Mouse (Mus musculus) MEL (cell line): Measurements from ENCODE around the gene Cd276. TPM values are rescaled to one million over a fixed set of nuclear protein-coding genes. Genes with fewer than 3 reads are reported as not detected.

Source experiments
- DNase-seq: peaks from one replicate; pipeline ENCODE4 v3.0.0; 2011; ENCODE audit warnings: low read depth, low spot score
- H3K27ac ChIP-seq: 2 replicates; pipeline ENCODE4 v1.5.1; 2012; ENCODE audit warnings: low read depth, mild to moderate bottlenecking, control low read depth, low read length, moderate library complexity; ENCODE audit not compliant: control insufficient read depth
- H3K27me3 ChIP-seq, 2 experiments: fragments of 150-350 bp in 1 of 2; sonication (generic) in 1 of 2; 2 replicates each; pipeline ENCODE4 v1.6.1; 2012; ENCODE audit warnings: low read length in 2 of 2, mild to moderate bottlenecking in 2 of 2, improper control_type of control experiment in 1 of 2, moderate library complexity in 1 of 2; ENCODE audit not compliant: insufficient read depth in 2 of 2, control insufficient read depth in 1 of 2
- H3K36me3 ChIP-seq, 2 experiments: 2 replicates each; pipeline ENCODE4 v1.6.1; 2012 to 2014; ENCODE audit warnings: low read length in 2 of 2, improper control_type of control experiment in 1 of 2, inconsistent platforms in 1 of 2, mild to moderate bottlenecking in 1 of 2; ENCODE audit not compliant: insufficient read depth in 2 of 2, control insufficient read depth in 1 of 2
- H3K4me1 ChIP-seq, 2 experiments: fragments of 150-350 bp in 1 of 2; sonication (generic) in 1 of 2; 2 replicates each; pipeline ENCODE4 v1.6.1; 2012; ENCODE audit warnings: low read length in 2 of 2, improper control_type of control experiment in 1 of 2, mild to moderate bottlenecking in 1 of 2; ENCODE audit not compliant: insufficient read depth in 2 of 2, control insufficient read depth in 1 of 2
- H3K4me3 ChIP-seq, 2 experiments: fragments of 150-350 bp in 1 of 2; sonication (generic) in 1 of 2; 2 replicates each; pipeline ENCODE4 v1.5.1; 2012; ENCODE audit warnings: low read depth in 2 of 2, low read length in 2 of 2, mild to moderate bottlenecking in 2 of 2, moderate library complexity in 2 of 2, control low read depth in 1 of 2, improper control_type of control experiment in 1 of 2; ENCODE audit not compliant: control insufficient read depth in 1 of 2, insufficient read depth in 1 of 2
- H3K79me2 ChIP-seq: 2 replicates; pipeline ENCODE4 v1.6.1; 2012; ENCODE audit warnings: mild to moderate bottlenecking, low read length, moderate library complexity; ENCODE audit not compliant: control insufficient read depth, poor library complexity, insufficient read depth
- H3K9ac ChIP-seq: 2 replicates; pipeline ENCODE4 v1.6.1; 2012; ENCODE audit warnings: low read depth, mild to moderate bottlenecking, control low read depth, low read length, moderate library complexity; ENCODE audit not compliant: control insufficient read depth, poor library complexity, severe bottlenecking
- H3K9me3 ChIP-seq: fragments of 150-350 bp; sonication (generic); replicated peaks from 2 replicates; pipeline ENCODE4 v1.6.1; 2012; ENCODE audit warnings: mild to moderate bottlenecking, low read length, improper control_type of control experiment, moderate library complexity; ENCODE audit not compliant: insufficient read depth
- CHD1 ChIP-seq: IDR thresholded peaks from 2 replicates; pipeline ENCODE4 v1.6.1; 2012; ENCODE audit warnings: low read depth, mild to moderate bottlenecking, inconsistent platforms, low read length, improper control_type of control experiment
- CHD2 ChIP-seq: IDR thresholded peaks from 2 replicates; pipeline ENCODE4 v1.6.1; 2011; ENCODE audit warnings: low read length, improper control_type of control experiment
- ETS1 ChIP-seq: IDR thresholded peaks from 2 replicates; pipeline ENCODE4 v1.6.1; 2012; ENCODE audit warnings: low read depth, mild to moderate bottlenecking, inconsistent platforms, low read length, improper control_type of control experiment, moderate library complexity
- GABPA ChIP-seq: IDR thresholded peaks from 2 replicates; pipeline ENCODE4 v1.6.1; 2012; ENCODE audit warnings: low read depth, mild to moderate bottlenecking, inconsistent platforms, low read length, improper control_type of control experiment, moderate library complexity
- GATA1 ChIP-seq: IDR thresholded peaks from 2 replicates; pipeline ENCODE4 v1.6.1; 2011; ENCODE audit warnings: low read depth, low read length, improper control_type of control experiment
- HCFC1 ChIP-seq: IDR thresholded peaks from 2 replicates; pipeline ENCODE4 v1.6.1; 2012; ENCODE audit warnings: low read depth, mild to moderate bottlenecking, inconsistent platforms, low read length, improper control_type of control experiment, moderate library complexity
- JUND ChIP-seq: IDR thresholded peaks from 2 replicates; pipeline ENCODE4 v1.6.1; 2011; ENCODE audit warnings: low read depth, mild to moderate bottlenecking, improper control_type of control experiment, low read length
- MAFK ChIP-seq: IDR thresholded peaks from 2 replicates; pipeline ENCODE4 v1.6.1; 2011; ENCODE audit warnings: low read depth, mild to moderate bottlenecking, low read length, improper control_type of control experiment, borderline replicate concordance
- MAX ChIP-seq: IDR thresholded peaks from 2 replicates; pipeline ENCODE4 v1.6.1; 2011; ENCODE audit warnings: low read length, improper control_type of control experiment
- MAZ ChIP-seq: IDR thresholded peaks from 2 replicates; pipeline ENCODE4 v1.6.1; 2012; ENCODE audit warnings: low read depth, mild to moderate bottlenecking, inconsistent platforms, low read length, improper control_type of control experiment
- MEF2A ChIP-seq: IDR thresholded peaks from 2 replicates; pipeline ENCODE4 v1.6.1; 2014; ENCODE audit warnings: low read depth, mild to moderate bottlenecking, inconsistent platforms, low read length, improper control_type of control experiment; ENCODE audit not compliant: poor library complexity, insufficient replicate concordance, severe bottlenecking; ENCODE audit errors: extremely low read depth
- MYB ChIP-seq: IDR thresholded peaks from 2 replicates; pipeline ENCODE4 v1.6.1; 2011; ENCODE audit warnings: mild to moderate bottlenecking, low read depth, low read length, improper control_type of control experiment
- MYC ChIP-seq: IDR thresholded peaks from 2 replicates; pipeline ENCODE4 v1.6.1; 2011; ENCODE audit warnings: low read depth, mild to moderate bottlenecking, low read length, improper control_type of control experiment, moderate library complexity
- NELFE ChIP-seq: IDR thresholded peaks from 2 replicates; pipeline ENCODE4 v1.6.1; 2011; ENCODE audit warnings: low read depth, low read length, improper control_type of control experiment
- POLR2A ChIP-seq, 2 experiments: IDR thresholded peaks; 2 replicates each; pipeline ENCODE4 v1.6.1; 2011 to 2012; ENCODE audit warnings: low read length in 2 of 2, mild to moderate bottlenecking in 2 of 2, control low read depth in 1 of 2, improper control_type of control experiment in 1 of 2, low read depth in 1 of 2, moderate library complexity in 1 of 2; ENCODE audit not compliant: control insufficient read depth in 1 of 2, insufficient read depth in 1 of 2, poor library complexity in 1 of 2
- POLR2AphosphoS5 ChIP-seq: IDR thresholded peaks from 2 replicates; pipeline ENCODE4 v1.6.1; 2012; ENCODE audit warnings: low read depth, borderline replicate concordance, mild to moderate bottlenecking, inconsistent platforms, low read length, moderate library complexity, mixed read lengths
- SIN3A ChIP-seq: IDR thresholded peaks from 2 replicates; pipeline ENCODE4 v1.6.1; 2012; ENCODE audit warnings: low read length, improper control_type of control experiment, inconsistent platforms
- SMC3 ChIP-seq: IDR thresholded peaks from 2 replicates; pipeline ENCODE4 v1.6.1; 2011; ENCODE audit warnings: low read depth, low read length, improper control_type of control experiment
- TAL1 ChIP-seq: IDR thresholded peaks from 2 replicates; pipeline ENCODE4 v1.6.1; 2012; ENCODE audit warnings: mild to moderate bottlenecking, inconsistent platforms, low read length, moderate library complexity, mixed read lengths
- TBP ChIP-seq: IDR thresholded peaks from 2 replicates; pipeline ENCODE4 v1.8.0; 2011; ENCODE audit warnings: low read depth, low read length, improper control_type of control experiment
- UBTF ChIP-seq: IDR thresholded peaks from 2 replicates; pipeline ENCODE4 v1.6.1; 2012; ENCODE audit warnings: low read depth, mild to moderate bottlenecking, inconsistent platforms, low read length, improper control_type of control experiment, moderate library complexity, borderline replicate concordance; ENCODE audit not compliant: insufficient read depth
- USF2 ChIP-seq, 2 experiments: IDR thresholded peaks; 2 replicates each; pipeline ENCODE4 v1.6.1; 2011 to 2012; ENCODE audit warnings: improper control_type of control experiment in 2 of 2, low read length in 2 of 2, borderline replicate concordance in 1 of 2, inconsistent platforms in 1 of 2, low read depth in 1 of 2, mild to moderate bottlenecking in 1 of 2; ENCODE audit not compliant: insufficient read depth in 1 of 2
- ZC3H11A ChIP-seq: IDR thresholded peaks from 2 replicates; pipeline ENCODE4 v1.6.1; 2012; ENCODE audit warnings: low read depth, mild to moderate bottlenecking, inconsistent platforms, low read length, improper control_type of control experiment
- ZMIZ1 ChIP-seq: IDR thresholded peaks from 2 replicates; pipeline ENCODE4 v1.6.1; 2012; ENCODE audit warnings: low read depth, mild to moderate bottlenecking, inconsistent platforms, low read length, improper control_type of control experiment, moderate library complexity
- ZNF384 ChIP-seq: IDR thresholded peaks from 2 replicates; pipeline ENCODE4 v1.6.1; 2012; ENCODE audit warnings: low read depth, mild to moderate bottlenecking, inconsistent platforms, low read length, improper control_type of control experiment
- polyA plus RNA-seq, 2 experiments: library from polyadenylated mRNA; stranded (reverse) in 1 of 2; unstranded in 1 of 2; fragments of >175 nt in 1 of 2; fragments of >200 nt in 1 of 2; gene quantifications; 2 replicates each; pipeline versions ENCODE4 v1.2.1 to v1.2.4; 2012; ENCODE audit warnings: low replicate concordance in 2 of 2, low read depth in 1 of 2; ENCODE audit not compliant: insufficient read length in 2 of 2, insufficient read depth in 1 of 2, missing spikeins in 1 of 2
- total RNA-seq: library from RNA; depleted of rRNA; stranded (reverse); fragments of 300-350 nt; gene quantifications from 2 replicates; pipeline ENCODE4 v1.2.3, GENCODE M21; 2012

Cd276 gene
- total and polyA plus RNA-seq, 3 experiments, result 0.12 to 3.6 TPM; not detected in 1

- no peaks in the 10 kb centered on the region for H3K4me1 ChIP-seq
- no peak for DNase-seq
- H3K36me3 ChIP-seq, result no peaks in the 10 kb centered on the region
- H3K9ac ChIP-seq, result no peak overlapping the region
- peaks cover 0 to 4% of the 10 kb centered on the region in 2 experiments; a peak in 1 of 4 replicates for H3K27me3 ChIP-seq
- H3K27ac ChIP-seq, result no peak overlapping the region
- no peaks in the 10 kb centered on the region for H3K79me2 ChIP-seq
- no peaks in the 10 kb centered on the region for H3K9me3 ChIP-seq
- TF ChIP-seq MYC (no peak), TBP (no peak), ZMIZ1 (no peak), ETS1 (no peak), POLR2A (IDR thresholded peaks at IDR 0.05; ENCODE audit: control insufficient read depth in 1 of 2, insufficient read depth in 1 of 2, low read depth in 1 of 2, low read length in 2 of 2, poor library complexity in 1 of 2) (no peak), MAFK (no peak), UBTF (no peak), JUND (no peak), HCFC1 (no peak), GATA1 (no peak), MAX (no peak), TAL1 (no peak), GABPA (no peak), USF2 (IDR thresholded peaks at IDR 0.05; ENCODE audit: borderline replicate concordance in 1 of 2, insufficient read depth in 1 of 2, low read depth in 1 of 2, low read length in 2 of 2) (no peak), SMC3 (no peak)
- no peak overlapping the region for H3K4me3 ChIP-seq
Measured at GRCm38 (mm10) chr9:58489133-58489864, 65.9 kb downstream of the Cd276 start.

GRCm38 (mm10) chr9:58487851-58488801 is 67.1 kb downstream of the Cd276 start, which contains the start of gene Insyn1:
Gene Insyn1, plus strand, starts transcription at chr9:58488603.
- TF ChIP-seq CHD2 (no peak), MEF2A (no peak), JUND (no peak), NELFE (no peak), MYB (no peak), TBP (no peak), CHD1 (no peak), GABPA (no peak), TAL1 (no peak), POLR2A (IDR thresholded peaks at IDR 0.05; ENCODE audit: control insufficient read depth in 1 of 2, insufficient read depth in 1 of 2, low read depth in 1 of 2, low read length in 2 of 2, poor library complexity in 1 of 2) (no peak), MAZ (no peak), ETS1 (no peak), GATA1 (no peak), HCFC1 (no peak), MAX (no peak), SIN3A (no peak), ZNF384 (no peak), ZC3H11A (no peak), POLR2AphosphoS5 (no peak)
- Histone ChIP-seq H3K27ac (no peak within 1 kb of the TSS), H3K27me3 (peaks cover 0 to 4% of the 10 kb centered on the region in 2 experiments; a peak in 1 of 4 replicates), H3K9ac (no peak within 1 kb of the TSS), H3K4me3 (no peak within 1 kb of the TSS), H3K36me3 (no peaks in the 10 kb centered on the region), H3K4me1 (no peaks in the 10 kb centered on the region), H3K9me3 (no peaks in the 10 kb centered on the region), H3K79me2 (no peaks in the 10 kb centered on the region)
- DNase-seq, result no peak
